Mouse (Mus musculus): ENCODE data around the gene Ell3. TPM values are rescaled to one million over a fixed set of nuclear protein-coding genes. Genes with fewer than 3 reads are reported as not detected.

Ell3 gene
- polyA plus RNA-seq, 1 experiment from 2014 or later: 19.7 TPM

GRCm38 (mm10) chr2:121442259-121443067 is 1.6 kb downstream of the Ell3 start:
- H3K9me3 ChIP-seq (ENCODE audit: control insufficient read depth, low read length): no peaks in the 10 kb centered on the region
- peak overlapping the region; percentile 86 for H3K4me2 ChIP-seq (ENCODE audit: low read depth, low read length)
- no peak overlapping the region for H3K27ac ChIP-seq (replicated peaks; ENCODE audit: low read depth, low read length)
- H3K4me1 ChIP-seq (ENCODE audit: control insufficient read depth, insufficient read depth, low read length): peaks cover 15% of the 10 kb centered on the region
- H3K9ac ChIP-seq (ENCODE audit: low read depth, low read length): peak overlapping the region; percentile 59
- WGBS: 2% methylated on average over 26 of the region's 30 CpGs
- H3K36me3 ChIP-seq (ENCODE audit: control insufficient read depth, insufficient read depth, low read length): peaks cover 24% of the 10 kb centered on the region
- DNase-seq (ENCODE audit: low spot score) (peak; percentile 65), ATAC-seq (ENCODE audit: low read depth) (peak; percentile 82)
- peak overlapping the region; percentile 47 for H3K4me3 ChIP-seq (ENCODE audit: low read depth, low read length)
- no peaks in the 10 kb centered on the region for H3K27me3 ChIP-seq (replicated peaks; ENCODE audit: control insufficient read depth, insufficient read depth, low read length)

GRCm38 (mm10) chr2:121441800-121442199 is 2.3 kb downstream of the Ell3 start:
- 11% methylated on average over 11 of the region's 11 CpGs for WGBS
- no peaks in the 10 kb centered on the region for H3K27me3 ChIP-seq (replicated peaks; ENCODE audit: control insufficient read depth, insufficient read depth, low read length)
- H3K9me3 ChIP-seq (ENCODE audit: control insufficient read depth, low read length): no peaks in the 10 kb centered on the region
- DNase-seq (ENCODE audit: low spot score) (peak; percentile 74), ATAC-seq (ENCODE audit: low read depth) (peak; percentile 61; the same call in 1 of the 2 replicates)
- H3K36me3 ChIP-seq (ENCODE audit: control insufficient read depth, insufficient read depth, low read length): peaks cover 30% of the 10 kb centered on the region
- H3K4me3 ChIP-seq (ENCODE audit: low read depth, low read length): peak overlapping the region; percentile 47
- H3K9ac ChIP-seq (ENCODE audit: low read depth, low read length): peak overlapping the region; percentile 59
- H3K4me2 ChIP-seq (ENCODE audit: low read depth, low read length): peak overlapping the region; percentile 86
- H3K27ac ChIP-seq (replicated peaks; ENCODE audit: low read depth, low read length): no peak overlapping the region
- peaks cover 15% of the 10 kb centered on the region for H3K4me1 ChIP-seq (ENCODE audit: control insufficient read depth, insufficient read depth, low read length)

GRCm38 (mm10) chr2:121440834-121441605 is 3.1 kb downstream of the Ell3 start:
- no peak for ATAC-seq (ENCODE audit: low read depth)
- Histone ChIP-seq H3K9ac (ENCODE audit: low read depth, low read length) (no peak overlapping the region; the same call in 1 of the 2 replicates), H3K4me3 (ENCODE audit: low read depth, low read length) (no peak overlapping the region), H3K9me3 (ENCODE audit: control insufficient read depth, low read length) (no peaks in the 10 kb centered on the region), H3K36me3 (ENCODE audit: control insufficient read depth, insufficient read depth, low read length) (peaks cover 37% of the 10 kb centered on the region), H3K27ac (replicated peaks; ENCODE audit: low read depth, low read length) (no peak overlapping the region), H3K4me2 (ENCODE audit: low read depth, low read length) (no peak overlapping the region), H3K27me3 (replicated peaks; ENCODE audit: control insufficient read depth, insufficient read depth, low read length) (no peaks in the 10 kb centered on the region), H3K4me1 (ENCODE audit: control insufficient read depth, insufficient read depth, low read length) (peaks cover 15% of the 10 kb centered on the region)
- no peak for DNase-seq (ENCODE audit: low spot score)
- 66% methylated on average over 5 of the region's 5 CpGs for WGBS

- no peaks in the 10 kb centered on the region for H3K9me3 ChIP-seq (ENCODE audit: control insufficient read depth, low read length)
- no peak for DNase-seq (ENCODE audit: low spot score)
- H3K27me3 ChIP-seq (replicated peaks; ENCODE audit: control insufficient read depth, insufficient read depth, low read length): no peaks in the 10 kb centered on the region
- no peak overlapping the region for H3K4me3 ChIP-seq (ENCODE audit: low read depth, low read length)
- no peak overlapping the region for H3K9ac ChIP-seq (ENCODE audit: low read depth, low read length)
- no peak for ATAC-seq (ENCODE audit: low read depth)
- WGBS: 68% methylated on average over 4 of the region's 4 CpGs
- no peak overlapping the region for H3K27ac ChIP-seq (replicated peaks; ENCODE audit: low read depth, low read length)
- peaks cover 15% of the 10 kb centered on the region for H3K4me1 ChIP-seq (ENCODE audit: control insufficient read depth, insufficient read depth, low read length)
- H3K4me2 ChIP-seq (ENCODE audit: low read depth, low read length): no peak overlapping the region
- peaks cover 49% of the 10 kb centered on the region for H3K36me3 ChIP-seq (ENCODE audit: control insufficient read depth, insufficient read depth, low read length)
Observed at GRCm38 (mm10) chr2:121439746-121440145, 4.3 kb downstream of the Ell3 start.

GRCm38 (mm10) chr2:121434854-121435253 is 9.2 kb downstream of the Ell3 start:
- Histone ChIP-seq H3K4me3 (ENCODE audit: low read depth, low read length) (no peak overlapping the region), H3K4me1 (ENCODE audit: control insufficient read depth, insufficient read depth, low read length) (no peaks in the 10 kb centered on the region), H3K9me3 (ENCODE audit: control insufficient read depth, low read length) (no peaks in the 10 kb centered on the region), H3K27me3 (replicated peaks; ENCODE audit: control insufficient read depth, insufficient read depth, low read length) (no peaks in the 10 kb centered on the region), H3K4me2 (ENCODE audit: low read depth, low read length) (no peak overlapping the region), H3K9ac (ENCODE audit: low read depth, low read length) (no peak overlapping the region), H3K27ac (replicated peaks; ENCODE audit: low read depth, low read length) (no peak overlapping the region), H3K36me3 (ENCODE audit: control insufficient read depth, insufficient read depth, low read length) (peaks cover 98% of the 10 kb centered on the region)
- ATAC-seq (ENCODE audit: low read depth) (no peak), DNase-seq (ENCODE audit: low spot score) (peak; percentile 27)
- 100% methylated on average over 1 of the region's 1 CpGs for WGBS

- ATAC-seq (ENCODE audit: low read depth): no peak
- WGBS: 89% methylated on average over 2 of the region's 2 CpGs
Observed at GRCm38 (mm10) chr2:121425890-121426289, 18.2 kb downstream of the Ell3 start.

GRCm38 (mm10) chr2:121423166-121423565 is 20.9 kb downstream of the Ell3 start:
- Histone ChIP-seq H3K4me3 (ENCODE audit: low read depth, low read length) (no peak overlapping the region), H3K4me2 (ENCODE audit: low read depth, low read length) (no peak overlapping the region), H3K9me3 (ENCODE audit: control insufficient read depth, low read length) (no peaks in the 10 kb centered on the region), H3K9ac (ENCODE audit: low read depth, low read length) (no peak overlapping the region), H3K4me1 (ENCODE audit: control insufficient read depth, insufficient read depth, low read length) (no peaks in the 10 kb centered on the region), H3K27ac (replicated peaks; ENCODE audit: low read depth, low read length) (no peak overlapping the region), H3K36me3 (ENCODE audit: control insufficient read depth, insufficient read depth, low read length) (peaks cover 86% of the 10 kb centered on the region), H3K27me3 (replicated peaks; ENCODE audit: control insufficient read depth, insufficient read depth, low read length) (no peaks in the 10 kb centered on the region)
- no peak for DNase-seq (ENCODE audit: low spot score)
- 92% methylated on average over 2 of the region's 2 CpGs for WGBS
- ATAC-seq (ENCODE audit: low read depth): no peak

More at GRCm38 (mm10) chr2:121425890-121426289, 18.2 kb downstream of the Ell3 start:
- Histone ChIP-seq H3K4me2 (ENCODE audit: low read depth, low read length) (no peak overlapping the region), H3K9ac (ENCODE audit: low read depth, low read length) (no peak overlapping the region), H3K36me3 (ENCODE audit: control insufficient read depth, insufficient read depth, low read length) (peaks cover 95% of the 10 kb centered on the region), H3K9me3 (ENCODE audit: control insufficient read depth, low read length) (no peaks in the 10 kb centered on the region), H3K4me3 (ENCODE audit: low read depth, low read length) (no peak overlapping the region), H3K27me3 (replicated peaks; ENCODE audit: control insufficient read depth, insufficient read depth, low read length) (no peaks in the 10 kb centered on the region), H3K27ac (replicated peaks; ENCODE audit: low read depth, low read length) (no peak overlapping the region), H3K4me1 (ENCODE audit: control insufficient read depth, insufficient read depth, low read length) (no peaks in the 10 kb centered on the region)
- no peak for DNase-seq (ENCODE audit: low spot score)

GRCm38 (mm10) chr2:121418476-121418875 is 25.6 kb downstream of the Ell3 start:
- H3K9me3 ChIP-seq (ENCODE audit: control insufficient read depth, low read length): no peaks in the 10 kb centered on the region
- H3K4me1 ChIP-seq (ENCODE audit: control insufficient read depth, insufficient read depth, low read length): peaks cover 12% of the 10 kb centered on the region
- no peak overlapping the region for H3K9ac ChIP-seq (ENCODE audit: low read depth, low read length)
- 89% methylated on average over 3 of the region's 3 CpGs for WGBS
- H3K27me3 ChIP-seq (replicated peaks; ENCODE audit: control insufficient read depth, insufficient read depth, low read length): no peaks in the 10 kb centered on the region
- no peak for DNase-seq (ENCODE audit: low spot score)
- no peak overlapping the region for H3K27ac ChIP-seq (replicated peaks; ENCODE audit: low read depth, low read length)
- no peak overlapping the region for H3K4me2 ChIP-seq (ENCODE audit: low read depth, low read length)
- ATAC-seq (ENCODE audit: low read depth): no peak
- no peak overlapping the region for H3K4me3 ChIP-seq (ENCODE audit: low read depth, low read length)
- H3K36me3 ChIP-seq (ENCODE audit: control insufficient read depth, insufficient read depth, low read length): peaks cover 52% of the 10 kb centered on the region
